Mouse (Mus musculus): ENCODE measurements around the gene Rps6ka5.
A peak's percentile ranks its signal among the peaks of the same experiment; 100 is the strongest.

The Rps6ka5 gene

DNA sequence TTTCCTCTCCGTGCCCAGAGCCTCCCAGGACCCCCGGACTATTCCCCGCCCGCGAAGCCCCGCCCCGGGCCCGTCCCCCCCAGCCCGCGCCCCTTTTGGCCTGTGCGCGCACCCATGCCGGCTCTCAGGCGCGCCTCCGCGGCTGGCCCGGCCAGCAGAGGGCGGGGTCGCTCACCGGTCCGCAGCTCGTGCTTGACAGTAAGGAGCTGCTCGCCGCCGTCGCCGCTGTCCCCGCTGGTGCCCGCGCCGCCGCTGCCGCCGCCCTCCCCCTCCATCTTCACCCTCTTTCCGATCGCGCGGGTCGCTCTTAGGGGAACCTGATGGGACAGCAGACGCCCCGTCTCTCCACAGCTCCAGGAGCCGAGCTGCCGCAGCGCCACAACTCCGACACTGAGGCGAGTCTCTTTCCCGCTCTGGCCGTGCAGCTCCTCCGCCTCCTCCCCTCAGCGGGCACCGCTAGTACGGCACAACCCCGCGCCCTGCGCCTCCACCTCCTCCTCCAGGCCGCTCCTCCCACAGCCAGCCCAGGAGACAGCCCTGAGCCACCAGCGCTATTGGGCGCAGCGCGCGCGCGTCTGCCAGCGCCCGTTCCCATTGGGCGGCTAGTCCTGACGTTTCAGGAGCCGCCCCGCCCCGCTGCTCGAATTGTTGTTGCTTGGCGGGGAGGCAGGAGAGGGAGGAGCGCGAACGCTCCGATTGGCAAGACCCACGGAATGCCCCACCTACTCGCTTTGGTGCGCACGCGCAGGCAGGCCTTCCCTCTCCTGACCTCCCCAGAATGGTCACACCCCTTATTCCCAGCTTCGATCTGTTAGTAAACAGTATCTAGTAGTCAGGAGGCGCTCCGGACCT is 2.0 kb downstream of the Rps6ka5 start:
- DNase-seq (ENCODE audit: low spot score): peak; percentile 98

DNA sequence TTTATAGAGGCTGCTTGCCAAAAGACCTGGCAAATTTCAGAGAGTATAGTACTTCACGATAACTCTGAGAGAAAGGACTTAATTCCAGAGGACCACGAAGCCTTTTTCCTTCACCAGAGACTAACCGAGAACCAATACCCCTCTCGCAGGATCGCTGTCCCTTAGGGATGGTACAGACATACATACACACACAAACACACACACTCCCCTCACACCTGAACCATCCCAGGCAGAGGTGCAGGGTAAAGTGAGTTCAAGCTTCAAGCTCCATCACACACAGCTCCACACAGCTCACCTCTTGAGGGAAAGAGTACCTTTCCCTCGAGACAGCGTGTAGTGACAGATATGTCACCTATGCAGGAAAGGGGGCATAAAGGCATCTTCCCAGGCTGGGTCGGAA is 2.6 kb downstream of the Rps6ka5 start:
- DNase-seq (ENCODE audit: low spot score): no peak

DNA sequence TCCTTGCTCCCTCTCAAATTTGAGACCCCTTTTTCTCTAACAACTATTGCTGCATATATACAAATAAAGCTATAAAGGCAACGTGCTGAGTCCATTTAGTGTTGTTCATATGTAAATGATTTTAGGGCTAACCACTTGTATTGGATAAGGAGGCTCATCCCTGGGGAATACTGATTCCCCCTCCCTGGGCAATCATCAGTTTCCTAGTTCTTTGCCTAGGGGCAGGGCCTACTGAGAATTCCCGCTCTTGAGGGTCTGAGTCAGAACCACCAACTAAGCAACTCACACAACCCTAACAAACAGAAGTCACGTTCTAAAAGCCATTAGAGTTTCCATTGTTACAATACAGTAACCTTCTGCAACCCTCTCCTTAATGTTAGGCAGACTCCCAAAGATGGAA is 6.0 kb downstream of the Rps6ka5 start:
- DNase-seq (ENCODE audit: low spot score): no peak

DNA sequence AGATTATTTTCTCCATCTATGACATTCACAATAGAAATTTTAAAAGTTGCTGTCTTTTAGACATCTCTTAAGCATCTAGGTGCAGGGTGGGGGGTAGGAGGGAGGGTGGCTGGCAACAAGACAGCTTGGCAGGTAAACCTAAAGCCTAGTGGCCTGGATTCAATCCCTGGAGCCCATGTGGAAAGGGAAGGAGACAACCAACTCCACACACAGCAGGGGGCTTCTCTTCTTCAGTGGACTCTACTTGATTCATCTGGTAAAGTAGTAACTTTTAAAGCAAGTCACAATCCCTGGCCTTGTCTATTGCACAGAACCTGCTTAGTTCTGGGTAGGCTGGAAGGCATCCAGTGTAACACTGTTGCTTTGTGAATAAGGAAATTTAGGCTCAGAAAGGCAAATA is 9.3 kb downstream of the Rps6ka5 start:
- no peak for DNase-seq (ENCODE audit: low spot score)

DNA sequence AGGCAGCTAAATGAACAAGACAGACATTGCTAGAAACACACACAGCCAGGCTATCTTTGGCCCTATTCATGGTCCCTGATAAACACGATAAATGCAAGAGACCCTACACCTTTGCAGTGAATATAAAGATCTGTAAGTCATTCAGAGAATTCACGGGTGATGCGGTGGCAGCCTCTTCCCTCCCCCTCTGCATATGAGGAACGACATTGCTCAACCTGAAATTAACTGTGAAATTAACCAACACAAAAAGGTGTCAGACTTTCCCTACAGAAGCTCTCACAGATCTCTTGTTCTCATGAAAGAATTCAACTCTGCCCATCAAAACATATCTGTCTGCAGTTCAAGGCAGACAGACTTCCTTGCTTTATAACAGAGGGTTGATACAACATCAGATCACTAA is 9.8 kb downstream of the Rps6ka5 start:
- DNase-seq (ENCODE audit: low spot score): no peak

DNA sequence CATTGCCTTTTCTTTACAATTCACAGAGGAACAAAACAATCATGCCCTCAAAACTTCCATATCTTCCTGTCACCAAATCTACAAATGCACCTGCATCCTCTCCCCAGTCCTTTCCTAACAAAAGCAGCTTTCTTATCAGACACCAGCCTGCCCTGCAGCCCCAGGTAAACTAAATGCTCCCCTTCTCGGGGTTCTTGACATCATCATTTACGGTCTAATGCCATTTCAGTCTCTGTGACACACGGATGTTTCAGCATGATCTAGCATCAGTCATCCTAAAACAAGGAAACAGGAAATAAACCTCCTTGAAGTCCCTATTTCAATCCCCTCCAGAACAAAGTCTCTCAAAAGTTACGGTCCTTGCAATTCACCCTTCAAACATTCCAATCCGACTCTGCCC is 15.0 kb downstream of the Rps6ka5 start:
- DNase-seq (ENCODE audit: low spot score): no peak

DNA sequence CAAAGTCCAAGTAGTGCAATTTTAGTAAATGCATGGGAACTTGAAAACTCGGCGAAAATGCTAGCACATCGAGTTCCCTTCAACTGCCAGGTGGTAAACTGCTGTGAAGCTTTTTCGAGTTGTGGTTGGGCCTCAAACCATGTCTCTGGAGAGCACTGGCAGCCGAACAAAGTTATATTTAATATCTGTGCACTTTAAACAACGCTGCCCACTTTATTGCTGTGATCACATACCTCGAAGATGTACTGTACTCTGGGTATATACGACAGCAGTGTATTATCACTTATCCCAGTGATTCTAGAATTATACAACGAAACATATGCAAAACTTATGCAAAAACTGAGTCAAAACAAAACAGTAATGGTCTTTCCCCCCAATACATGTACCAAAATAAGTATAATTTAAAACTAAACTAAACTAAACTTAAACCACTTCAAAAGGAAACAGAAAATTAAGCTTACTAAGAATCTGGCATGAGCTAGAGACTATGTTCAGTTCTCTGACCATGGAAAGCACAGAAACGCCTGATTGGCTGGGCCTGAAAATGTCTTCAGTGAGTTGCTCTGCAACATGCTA is 15.6 kb downstream of the Rps6ka5 start:
- no peak for DNase-seq (ENCODE audit: low spot score)

DNA sequence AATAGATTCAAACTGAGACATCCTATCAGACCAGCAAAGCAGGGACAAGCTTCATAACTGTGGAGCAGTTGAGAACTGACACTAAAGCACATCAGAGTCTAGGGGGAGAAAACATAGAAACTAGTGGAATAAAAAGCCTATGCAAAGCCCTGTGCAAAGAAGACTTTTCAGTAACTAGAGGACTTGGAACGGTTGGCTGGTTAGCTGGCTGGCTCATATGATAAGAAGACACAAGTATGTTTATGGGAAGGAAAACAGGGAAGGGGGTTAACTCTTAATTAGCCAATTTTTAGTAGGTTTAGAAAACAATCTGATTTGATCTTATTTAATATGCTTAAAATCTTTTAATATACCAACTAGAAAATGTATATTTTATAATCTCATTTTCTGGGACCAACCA is 16.4 kb downstream of the Rps6ka5 start:
- DNase-seq (ENCODE audit: low spot score): no peak

DNA sequence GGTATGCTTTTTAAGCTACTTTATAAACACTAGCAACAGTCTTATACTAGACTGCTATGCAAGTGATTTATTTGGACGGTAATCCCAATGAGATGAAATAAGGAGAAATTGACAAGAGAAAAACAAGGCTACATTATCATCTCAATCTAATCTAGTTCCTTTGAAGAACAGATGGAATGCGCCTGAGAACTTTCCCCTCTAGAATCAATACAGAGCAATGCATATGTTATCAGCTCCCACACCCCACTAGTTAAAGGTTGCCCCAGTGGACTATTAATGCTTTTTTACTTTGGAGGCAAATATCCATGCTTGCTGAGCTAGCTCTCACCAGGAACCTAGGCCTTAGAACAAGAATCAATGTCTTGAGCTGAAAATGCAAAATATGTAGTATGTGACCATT is 19.5 kb downstream of the Rps6ka5 start:
- DNase-seq (ENCODE audit: low spot score): no peak

DNA sequence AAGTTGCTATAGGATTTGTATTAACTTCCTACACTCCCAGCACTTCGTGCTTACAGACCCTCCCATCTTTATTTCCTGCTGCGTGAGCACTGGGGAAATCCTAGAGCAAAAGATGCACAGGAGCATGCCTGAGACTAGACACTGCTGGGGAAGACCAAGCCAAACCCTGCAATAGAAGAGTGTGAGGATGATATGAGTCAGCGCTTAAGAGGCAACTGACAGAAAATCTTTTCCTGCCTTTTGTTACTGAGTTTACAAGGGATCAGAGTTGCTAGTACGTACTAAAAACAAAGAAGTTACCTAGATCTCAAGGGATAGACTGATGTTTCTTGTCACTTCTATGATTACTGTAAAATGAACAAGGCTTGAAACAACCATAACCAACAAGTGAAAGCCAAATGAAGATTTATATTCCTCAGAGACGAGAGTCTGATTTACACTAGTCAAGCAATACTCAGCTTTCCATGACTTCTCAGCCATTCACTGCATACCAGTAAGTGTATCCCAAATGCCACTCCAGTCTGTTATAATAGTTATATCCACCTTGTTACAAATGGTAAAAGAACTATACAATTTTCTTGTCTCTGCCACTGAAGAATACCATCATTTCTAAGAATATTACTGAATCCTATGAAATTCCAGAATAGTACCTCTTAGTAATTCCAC is 21.6 kb downstream of the Rps6ka5 start:
- no peak for DNase-seq (ENCODE audit: low spot score)

DNA sequence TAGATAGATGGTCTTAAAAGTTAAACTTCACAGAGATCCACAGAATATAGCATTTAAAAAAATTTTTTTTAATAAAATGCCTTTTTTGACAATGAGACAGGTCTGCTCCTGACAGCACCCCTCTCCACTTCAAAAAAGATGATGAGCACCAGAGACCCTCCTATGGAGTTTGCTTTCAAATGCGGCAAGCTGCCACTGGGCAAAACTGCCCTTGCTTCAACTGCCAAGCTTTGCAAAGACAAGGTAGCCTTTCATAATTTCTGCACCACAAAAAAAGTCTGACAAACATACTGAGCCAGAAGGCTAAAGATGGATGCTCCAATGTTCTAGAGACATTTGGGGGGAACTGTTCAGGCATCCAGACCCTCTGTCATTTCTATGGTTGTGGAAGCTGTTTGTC is 28.8 kb downstream of the Rps6ka5 start:
- DNase-seq (ENCODE audit: low spot score): no peak

DNA sequence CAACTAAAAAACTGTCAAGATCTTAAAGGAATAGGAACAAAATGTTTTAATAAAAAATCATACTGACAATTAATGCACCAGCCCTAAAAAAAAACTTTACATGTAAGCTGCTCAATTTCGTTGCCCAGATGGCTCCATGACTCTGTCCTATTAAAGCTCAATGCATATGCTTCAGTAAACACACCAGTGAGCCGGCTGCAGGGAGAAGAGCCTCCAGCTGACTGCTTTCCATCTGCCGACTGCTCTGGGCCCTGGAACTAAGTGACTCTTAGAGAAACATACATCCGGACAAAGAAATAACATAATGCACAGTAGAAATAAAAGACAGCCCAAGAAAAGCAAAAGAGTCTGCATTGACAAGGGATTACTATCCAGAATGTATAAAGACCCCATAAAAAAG is 30.2 kb downstream of the Rps6ka5 start:
- DNase-seq (ENCODE audit: low spot score): no peak

DNA sequence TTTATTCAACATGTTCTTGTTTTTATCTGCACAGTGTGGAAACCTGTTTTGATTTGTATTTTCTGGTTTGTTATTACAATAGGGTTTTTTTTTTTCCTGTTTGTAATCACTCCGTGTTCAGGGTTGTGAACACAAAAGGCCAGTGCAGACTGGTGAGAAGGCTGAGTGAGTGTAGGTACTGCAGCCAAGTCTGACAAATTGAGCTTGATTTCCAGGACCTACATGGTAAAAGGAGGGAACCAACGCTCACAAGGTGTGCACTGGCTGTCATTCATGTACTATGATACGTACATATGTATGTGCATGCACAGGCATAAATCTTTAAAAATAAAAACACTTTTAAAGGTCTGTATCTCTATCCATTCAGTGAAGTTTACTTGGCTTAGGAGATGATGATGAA is 31.5 kb downstream of the Rps6ka5 start:
- DNase-seq (ENCODE audit: low spot score): no peak

DNA sequence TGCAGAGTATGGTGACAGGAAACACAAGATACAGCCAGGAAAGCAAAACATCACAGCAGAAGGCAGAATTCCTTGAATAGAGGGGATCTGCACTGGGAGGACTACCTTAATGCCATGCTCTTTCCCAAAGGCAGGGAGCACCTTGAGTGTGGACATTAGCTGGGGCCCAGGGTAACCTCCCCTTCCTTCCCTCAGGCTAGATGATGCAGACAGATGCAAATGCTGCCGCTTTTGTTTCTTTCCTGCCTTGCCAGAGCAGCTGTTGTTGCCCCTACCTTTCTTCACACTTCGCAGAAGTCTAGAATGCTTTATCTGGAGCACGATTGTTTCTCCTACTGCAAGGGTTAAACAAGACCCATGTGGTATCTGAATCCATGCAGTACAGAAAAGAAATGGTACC is 34.6 kb downstream of the Rps6ka5 start:
- no peak for DNase-seq (ENCODE audit: low spot score)

DNA sequence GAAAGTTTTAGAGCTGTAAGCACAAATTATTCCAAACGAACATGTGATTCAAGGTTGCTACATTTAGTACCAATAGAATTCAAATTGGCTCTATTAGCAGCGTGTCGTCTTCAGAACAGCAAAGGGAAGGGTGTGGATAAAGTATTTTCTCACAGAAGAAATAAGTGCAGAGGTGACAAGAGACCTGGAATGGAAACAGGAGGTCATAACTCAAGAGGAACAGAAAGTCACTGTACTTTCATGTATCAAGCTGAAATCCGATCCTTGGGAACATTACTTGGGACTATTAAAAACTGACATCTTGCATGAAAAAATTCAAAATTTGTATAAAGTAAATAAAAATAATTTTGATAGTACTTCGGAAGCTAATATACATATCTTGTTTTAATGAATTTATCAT is 36.3 kb downstream of the Rps6ka5 start:
- DNase-seq (ENCODE audit: low spot score): no peak

DNA sequence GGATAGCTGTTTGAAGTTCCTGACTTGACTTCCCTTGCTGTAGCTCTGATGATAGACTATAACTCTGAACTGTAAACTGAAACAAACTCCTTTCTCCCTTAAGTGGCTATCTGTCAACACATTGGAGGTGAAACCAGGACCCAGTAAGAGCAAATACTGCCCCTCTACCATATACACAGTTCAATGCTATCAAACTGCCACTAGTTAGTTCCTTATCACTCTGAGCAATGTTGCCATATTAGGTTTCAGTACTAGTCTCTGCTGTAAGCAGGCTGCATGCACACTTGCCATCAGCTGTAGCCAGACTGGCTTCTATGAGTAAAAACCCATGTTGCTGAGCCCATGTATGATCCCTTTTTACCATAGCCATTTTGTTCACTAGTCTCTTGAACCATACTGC is 38.6 kb downstream of the Rps6ka5 start:
- no peak for DNase-seq (ENCODE audit: low spot score)

DNA sequence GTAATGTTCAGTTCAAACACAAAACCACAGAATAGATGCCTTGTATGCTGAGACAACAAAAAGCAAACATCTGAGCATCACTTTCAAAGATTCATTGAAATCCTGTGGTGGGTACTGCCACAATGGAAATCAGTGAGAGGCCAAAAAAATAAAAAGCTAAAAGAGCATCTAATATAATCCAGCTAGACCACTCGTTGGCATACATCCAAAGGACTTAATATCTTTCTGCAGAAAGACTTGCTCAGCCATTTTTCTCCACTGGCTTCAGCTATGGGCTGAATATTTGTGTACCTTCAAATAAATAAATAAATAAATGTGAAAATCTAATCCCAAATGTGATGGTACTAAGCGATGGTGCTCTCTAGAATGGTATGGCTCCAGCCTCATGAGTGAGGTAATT is 39.8 kb downstream of the Rps6ka5 start:
- DNase-seq (ENCODE audit: low spot score): no peak

DNA sequence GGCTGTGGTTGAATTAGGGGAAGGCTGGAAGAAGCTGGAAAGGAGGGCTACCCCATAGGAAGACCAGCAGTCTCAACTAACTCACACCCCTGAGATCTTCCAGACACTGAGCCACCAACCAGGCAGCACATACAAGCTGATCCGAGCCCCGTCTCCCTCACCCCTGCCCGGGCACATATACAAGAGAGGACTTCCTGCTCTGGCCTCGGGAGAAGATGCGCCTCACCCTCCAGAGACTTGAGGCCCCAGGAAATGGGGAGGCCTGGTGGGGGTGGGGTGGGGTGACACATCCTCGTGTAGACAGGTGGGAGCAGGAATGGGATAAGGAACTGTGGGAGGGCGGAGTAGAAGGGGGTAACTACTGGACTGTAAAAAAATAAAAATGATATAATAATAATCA is 45.0 kb downstream of the Rps6ka5 start:
- no peak for DNase-seq (ENCODE audit: low spot score)

DNA sequence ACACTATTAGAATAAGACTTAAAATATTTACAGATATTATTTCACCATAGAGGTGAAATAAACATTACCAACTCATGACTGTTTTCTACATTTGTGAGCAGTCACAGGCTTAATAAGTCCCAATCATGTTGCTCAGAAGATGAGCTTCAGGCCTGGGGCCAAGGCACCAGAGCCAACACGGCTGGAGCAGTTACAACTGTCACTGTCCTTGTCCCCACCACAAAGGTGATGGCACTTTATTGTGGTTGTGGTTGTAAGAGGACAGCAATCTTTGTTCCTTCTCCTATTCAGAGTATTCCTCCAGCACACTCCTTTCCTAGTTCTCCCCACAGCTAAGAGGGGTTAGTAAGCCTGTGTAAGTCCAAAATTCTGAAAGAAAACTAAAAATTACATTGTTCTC is 45.5 kb downstream of the Rps6ka5 start:
- DNase-seq (ENCODE audit: low spot score): no peak

DNA sequence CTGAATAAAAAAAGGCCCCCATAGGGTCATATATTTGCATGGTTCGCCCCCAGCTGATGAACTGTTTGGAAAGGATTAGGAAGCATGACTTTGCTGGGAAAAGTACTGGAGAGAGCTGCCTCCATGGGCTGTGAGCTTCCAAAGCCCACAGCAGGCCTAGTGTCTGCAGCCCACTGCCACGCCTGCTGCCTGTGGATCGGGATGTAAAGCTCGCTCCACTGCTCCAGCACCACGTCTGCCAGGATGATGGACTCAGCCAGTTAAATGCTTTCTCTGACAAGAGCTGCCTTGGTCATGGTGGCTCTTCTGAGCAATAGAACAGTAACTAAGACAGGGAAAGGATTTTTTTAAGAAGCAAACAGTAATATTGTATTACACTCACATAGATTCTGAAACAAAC is 46.1 kb downstream of the Rps6ka5 start:
- no peak for DNase-seq (ENCODE audit: low spot score)

DNA sequence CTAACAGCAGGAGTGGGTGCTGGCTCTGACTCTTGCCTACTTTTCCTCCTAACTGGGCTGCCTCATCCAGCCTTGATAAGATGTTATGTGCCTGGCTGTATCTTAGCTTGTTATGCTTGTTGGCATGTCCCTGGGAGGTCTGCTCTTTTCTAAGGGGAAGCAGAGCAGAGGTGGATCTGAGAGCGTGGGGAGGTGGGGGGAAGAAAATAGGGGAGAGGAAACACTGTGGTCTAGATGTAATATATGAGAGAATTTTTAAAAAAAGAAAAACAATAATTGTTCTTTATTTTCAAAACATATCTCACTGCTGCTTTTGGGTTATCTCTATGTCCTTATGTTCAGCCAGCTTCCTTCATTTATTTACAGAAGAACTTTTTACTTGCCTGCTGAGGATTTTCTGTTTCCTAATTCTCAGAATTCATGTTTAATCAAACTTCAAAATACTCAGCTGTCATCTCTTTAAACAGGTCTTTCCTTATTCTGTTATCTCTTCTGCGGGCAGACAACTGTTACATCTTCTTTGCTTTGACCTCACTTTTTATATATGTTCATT is 56.1 kb downstream of the Rps6ka5 start:
- no peak for DNase-seq (ENCODE audit: low spot score)

DNA sequence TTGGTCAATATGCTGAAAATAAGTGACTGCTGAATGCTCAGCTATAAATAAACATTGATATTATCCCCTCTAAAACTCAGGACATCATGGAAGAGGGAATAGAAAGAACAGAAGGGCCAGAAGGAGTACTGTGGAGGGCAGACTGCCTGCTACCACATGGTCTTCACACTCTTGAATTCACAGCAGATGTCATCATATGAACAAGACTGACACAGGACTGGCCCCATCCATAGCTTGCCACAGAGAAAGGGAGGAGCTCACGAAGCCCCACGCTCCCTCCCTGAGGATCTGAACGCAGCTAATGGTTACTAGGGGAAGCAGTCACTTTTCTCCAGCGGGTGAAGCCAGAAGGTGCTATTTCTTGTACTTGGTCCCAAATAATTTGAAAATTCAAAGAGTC is 61.5 kb downstream of the Rps6ka5 start:
- DNase-seq (ENCODE audit: low spot score): no peak

DNA sequence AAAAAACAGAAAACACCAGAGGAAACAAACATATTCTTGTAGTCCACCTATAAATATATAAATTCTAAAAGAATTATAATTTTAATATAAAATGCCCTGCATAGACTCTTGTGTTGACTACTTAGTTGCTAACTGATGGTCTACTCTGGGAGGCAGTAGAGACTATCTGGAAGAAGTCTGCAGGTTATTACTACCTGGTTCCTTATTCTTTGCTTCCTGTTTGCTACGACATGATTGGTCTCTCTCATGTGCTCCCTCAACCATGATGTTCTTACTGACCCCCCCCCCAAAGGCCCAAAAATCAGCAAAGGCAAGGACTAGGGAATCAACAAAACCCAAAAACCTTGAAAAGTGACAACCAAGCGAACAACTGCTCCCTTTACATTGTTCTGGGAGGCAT is 66.7 kb downstream of the Rps6ka5 start:
- DNase-seq (ENCODE audit: low spot score): no peak
